Mouse (Mus musculus): ENCODE measurements around the gene Jund. TPM values are rescaled to one million over a fixed set of nuclear protein-coding genes. Genes with fewer than 3 reads are reported as not detected.

The Jund gene
- polyA plus RNA-seq, 1 experiment: 223 TPM

DNA sequence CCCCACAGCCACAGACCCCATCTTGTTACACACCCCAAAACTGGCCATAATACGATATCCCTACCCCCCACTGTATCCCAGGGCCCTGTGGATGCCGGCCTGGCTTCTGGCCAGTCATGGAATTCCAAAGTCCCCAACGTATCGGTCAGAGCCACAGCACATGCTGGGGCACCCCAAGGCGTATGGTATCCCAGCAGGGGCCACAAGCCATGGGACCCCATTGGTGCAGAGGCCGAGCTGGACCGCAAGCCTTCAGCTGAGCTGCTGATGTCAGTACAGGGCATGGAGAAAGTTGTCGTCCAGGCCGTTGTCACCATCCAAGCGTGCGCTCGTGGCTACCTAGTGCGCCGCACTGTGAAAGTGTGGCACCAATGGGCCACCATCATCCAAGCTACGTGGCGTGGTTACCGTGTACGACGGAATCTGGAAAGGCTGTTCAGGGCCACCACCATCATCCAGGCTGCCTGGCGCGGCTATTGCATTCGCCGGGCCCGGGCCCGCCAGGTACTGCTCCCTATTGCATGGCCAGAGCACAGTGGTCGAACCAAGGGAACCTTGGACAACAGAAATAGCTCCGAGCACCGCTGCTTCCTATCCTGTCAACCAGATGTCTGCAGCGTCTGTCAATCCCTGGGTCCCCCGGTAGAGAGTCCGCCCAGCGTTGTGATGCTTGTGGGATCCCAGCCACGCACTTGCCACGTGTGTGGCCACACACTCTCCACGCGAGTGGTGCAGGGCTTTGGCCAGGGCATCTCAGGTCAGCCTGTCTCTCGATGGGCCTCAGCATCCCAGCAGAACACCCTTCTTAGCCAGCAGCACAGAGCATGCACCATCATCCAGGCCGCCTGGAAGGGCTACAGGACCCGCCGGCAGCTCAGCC lies 18.0 kb downstream of the Jund start:
- H3K4me3 ChIP-seq (ENCODE audit: insufficient read depth, low read length): no peak overlapping the region
- H3K4me1 ChIP-seq (ENCODE audit: control insufficient read depth, insufficient read depth, low read length): no peaks in the 10 kb centered on the region
- no peak overlapping the region for H3K27ac ChIP-seq (ENCODE audit: insufficient read depth, low read length)
- TF ChIP-seq CTCF (IDR thresholded peaks at IDR 0.05; ENCODE audit: extremely low read depth, insufficient read depth, low read length) (no peak), POLR2A (IDR thresholded peaks at IDR 0.05; ENCODE audit: extremely low read depth, insufficient read depth, low read length) (no peak)

DNA sequence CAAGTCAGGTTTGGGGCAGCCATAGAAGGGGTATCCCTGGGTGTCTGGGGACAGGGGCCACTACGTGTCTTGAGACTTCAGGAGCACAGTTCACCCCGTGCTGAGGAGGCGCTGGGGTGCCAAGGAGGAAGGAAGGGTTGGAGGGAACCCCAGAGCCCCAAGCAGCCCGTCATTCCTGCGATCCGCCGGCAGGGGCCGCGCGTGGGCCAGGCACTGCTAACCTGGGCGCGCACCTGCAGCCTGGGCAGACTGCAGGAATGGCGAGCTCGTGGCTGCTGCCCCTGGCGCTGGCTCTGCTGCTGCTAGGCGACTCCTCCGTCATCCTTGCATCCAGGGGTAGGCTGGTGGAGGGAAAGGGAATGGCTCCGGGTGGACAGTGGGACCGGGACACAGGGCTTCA lies 19.5 kb downstream of the Jund start, which contains the start of gene Gm3336:
TSS of gene Gm3336 (plus strand) at position 247 of the 400 bp plus-strand sequence.
- Histone ChIP-seq H3K4me1 (ENCODE audit: control insufficient read depth, insufficient read depth, low read length) (no peaks in the 10 kb centered on the region), H3K4me3 (ENCODE audit: insufficient read depth, low read length) (no peak within 1 kb of the TSS), H3K27ac (ENCODE audit: insufficient read depth, low read length) (no peak within 1 kb of the TSS)
- TF ChIP-seq CTCF (IDR thresholded peaks at IDR 0.05; ENCODE audit: extremely low read depth, insufficient read depth, low read length) (peak; percentile 61), POLR2A (IDR thresholded peaks at IDR 0.05; ENCODE audit: extremely low read depth, insufficient read depth, low read length) (no peak)

DNA sequence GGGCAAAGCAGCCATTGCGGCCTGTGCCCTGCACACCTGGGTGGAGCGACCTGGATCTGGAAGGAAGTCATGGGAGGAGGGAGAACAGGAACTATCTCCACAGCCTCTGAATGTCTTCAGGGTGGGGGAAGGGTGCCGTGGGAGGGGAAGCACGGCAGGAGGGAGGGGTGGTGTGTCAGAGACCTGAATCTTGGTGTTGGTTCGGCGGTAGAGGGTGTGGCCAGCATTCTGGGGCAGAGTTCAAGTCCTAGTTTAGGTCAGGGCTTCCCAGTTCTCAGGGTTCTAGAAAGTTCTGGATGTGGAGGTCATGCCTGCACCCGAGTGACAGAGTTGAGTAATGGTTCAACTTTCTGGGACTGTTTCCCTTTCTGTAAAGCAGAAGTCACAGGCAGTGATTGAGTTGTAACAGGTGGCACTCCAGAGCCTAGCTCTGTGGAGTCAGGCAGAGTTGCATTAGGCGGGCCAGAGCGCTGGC lies 21.1 kb downstream of the Jund start:
- H3K4me1 ChIP-seq (ENCODE audit: control insufficient read depth, insufficient read depth, low read length): no peaks in the 10 kb centered on the region
- H3K4me3 ChIP-seq (ENCODE audit: insufficient read depth, low read length): no peak overlapping the region
- H3K27ac ChIP-seq (ENCODE audit: insufficient read depth, low read length): no peak overlapping the region
- no peak for TF ChIP-seq CTCF (IDR thresholded peaks at IDR 0.05; ENCODE audit: extremely low read depth, insufficient read depth, low read length)
- TF ChIP-seq POLR2A (IDR thresholded peaks at IDR 0.05; ENCODE audit: extremely low read depth, insufficient read depth, low read length): no peak

DNA sequence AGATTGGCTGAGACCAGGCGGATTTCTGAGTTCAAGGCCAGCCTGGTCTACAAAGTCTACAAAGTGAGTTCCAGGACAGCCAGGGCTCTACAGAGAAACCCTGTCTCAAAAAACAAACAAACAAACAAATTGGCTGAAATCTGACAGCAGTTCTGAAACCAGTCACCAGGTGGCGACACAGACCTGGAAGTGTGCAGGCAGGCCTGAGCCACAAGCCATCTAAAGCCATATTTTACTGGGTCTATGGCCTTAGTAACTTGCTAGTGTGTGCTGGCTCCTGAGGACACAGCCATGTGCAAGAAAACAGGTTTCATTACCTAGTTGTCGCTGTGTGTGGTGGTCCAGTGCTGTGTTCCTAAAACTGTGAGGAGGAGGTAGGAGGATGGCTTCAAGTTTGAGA lies 22.0 kb downstream of the Jund start:
- Histone ChIP-seq H3K4me3 (ENCODE audit: insufficient read depth, low read length) (no peak overlapping the region), H3K27ac (ENCODE audit: insufficient read depth, low read length) (no peak overlapping the region), H3K4me1 (ENCODE audit: control insufficient read depth, insufficient read depth, low read length) (no peaks in the 10 kb centered on the region)
- TF ChIP-seq POLR2A (IDR thresholded peaks at IDR 0.05; ENCODE audit: extremely low read depth, insufficient read depth, low read length): no peak
- TF ChIP-seq CTCF (IDR thresholded peaks at IDR 0.05; ENCODE audit: extremely low read depth, insufficient read depth, low read length): peak; percentile 92

DNA sequence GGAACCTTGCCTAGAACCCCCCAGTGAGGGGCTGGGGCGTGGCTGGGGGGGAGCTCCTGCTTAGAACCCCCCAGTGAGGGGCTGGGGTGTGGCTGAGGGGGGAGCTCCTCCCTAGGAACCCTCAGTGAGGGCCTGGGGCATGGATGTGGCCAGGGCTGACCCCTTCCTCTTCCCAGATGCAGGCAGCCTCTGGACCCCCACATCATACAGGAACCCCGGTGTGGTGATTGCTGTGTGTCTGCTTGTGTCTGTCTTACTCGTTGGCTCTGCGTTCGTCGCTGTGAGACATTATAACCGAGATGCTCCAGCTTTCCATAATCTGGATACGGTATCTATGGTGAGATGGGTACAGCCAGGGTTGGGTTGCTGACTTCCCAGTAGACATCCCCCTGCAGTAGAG lies 22.9 kb downstream of the Jund start:
- TF ChIP-seq CTCF (IDR thresholded peaks at IDR 0.05; ENCODE audit: extremely low read depth, insufficient read depth, low read length) (no peak), POLR2A (IDR thresholded peaks at IDR 0.05; ENCODE audit: extremely low read depth, insufficient read depth, low read length) (no peak)

DNA sequence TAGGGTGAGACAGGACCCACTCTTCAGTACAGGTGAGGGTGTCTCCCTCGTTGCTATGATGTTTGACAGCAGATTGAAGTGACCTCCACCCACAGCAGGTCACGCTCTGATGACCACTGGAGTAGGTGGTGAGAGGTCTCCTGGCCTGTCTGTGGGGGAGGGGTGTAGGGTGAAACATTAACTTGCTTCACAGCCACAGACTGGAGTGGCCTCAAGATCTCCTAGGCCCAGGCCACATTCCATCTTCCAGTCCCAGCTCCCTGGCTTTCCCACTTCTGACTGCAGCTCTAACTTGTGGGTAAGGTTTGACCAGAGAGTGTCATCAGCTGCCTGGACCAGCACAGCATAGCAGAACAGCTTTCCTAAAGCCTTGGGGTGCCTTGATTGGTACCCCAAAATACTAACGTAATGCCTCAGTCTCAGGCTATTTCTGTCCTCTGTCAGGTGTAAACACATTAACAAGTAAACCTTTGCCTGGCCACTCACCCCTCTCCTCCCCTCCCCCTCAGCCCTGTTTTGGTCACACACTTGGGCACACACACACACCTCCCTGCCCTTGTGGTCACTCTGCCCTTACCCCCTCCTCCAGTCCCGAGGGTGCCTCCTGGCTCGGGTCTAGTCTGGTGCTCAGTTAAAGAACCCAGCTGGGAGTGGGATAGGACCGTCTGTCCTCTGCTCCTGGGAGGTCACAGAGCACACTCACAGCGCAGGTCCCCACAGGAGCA lies 24.9 kb downstream of the Jund start, which contains the start of gene Pde4c:
TSS of gene Pde4c (plus strand) at position 235 of the 725 bp plus-strand sequence.
- Histone ChIP-seq H3K4me3 (ENCODE audit: insufficient read depth, low read length) (no peak within 1 kb of the TSS), H3K27ac (ENCODE audit: insufficient read depth, low read length) (no peak within 1 kb of the TSS), H3K4me1 (ENCODE audit: control insufficient read depth, insufficient read depth, low read length) (no peaks in the 10 kb centered on the region)
- no peak for TF ChIP-seq POLR2A (IDR thresholded peaks at IDR 0.05; ENCODE audit: extremely low read depth, insufficient read depth, low read length)
- no peak for TF ChIP-seq CTCF (IDR thresholded peaks at IDR 0.05; ENCODE audit: extremely low read depth, insufficient read depth, low read length)

More for the DNA sequence above, 22.9 kb downstream of the Jund start:
- no peak overlapping the region for H3K4me3 ChIP-seq (ENCODE audit: insufficient read depth, low read length)
- no peak overlapping the region for H3K27ac ChIP-seq (ENCODE audit: insufficient read depth, low read length)
- H3K4me1 ChIP-seq (ENCODE audit: control insufficient read depth, insufficient read depth, low read length): no peaks in the 10 kb centered on the region

DNA sequence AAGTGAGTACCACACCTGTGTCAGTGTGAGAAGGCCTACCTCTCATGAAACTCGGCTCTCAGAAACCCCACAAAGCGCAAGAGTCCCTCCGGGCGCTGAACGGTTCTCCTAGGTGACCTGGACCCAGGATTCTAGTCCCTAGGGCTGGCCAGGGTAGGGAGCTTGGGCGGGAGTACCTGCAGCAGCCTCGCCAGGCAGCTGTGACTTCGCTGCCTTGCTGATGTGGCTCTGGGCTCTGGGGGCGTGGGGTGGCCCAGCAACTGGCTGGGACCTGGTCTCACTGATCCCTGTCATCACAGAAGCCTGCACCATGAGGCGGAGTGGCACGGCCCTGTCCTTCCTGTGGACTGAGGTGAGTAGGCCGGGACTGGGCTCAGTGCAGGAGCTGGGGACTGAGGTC lies 25.5 kb downstream of the Jund start:
- H3K4me1 ChIP-seq (ENCODE audit: control insufficient read depth, insufficient read depth, low read length): no peaks in the 10 kb centered on the region
- H3K4me3 ChIP-seq (ENCODE audit: insufficient read depth, low read length): no peak overlapping the region
- H3K27ac ChIP-seq (ENCODE audit: insufficient read depth, low read length): no peak overlapping the region
- TF ChIP-seq CTCF (IDR thresholded peaks at IDR 0.05; ENCODE audit: extremely low read depth, insufficient read depth, low read length) (no peak), POLR2A (IDR thresholded peaks at IDR 0.05; ENCODE audit: extremely low read depth, insufficient read depth, low read length) (no peak)

DNA sequence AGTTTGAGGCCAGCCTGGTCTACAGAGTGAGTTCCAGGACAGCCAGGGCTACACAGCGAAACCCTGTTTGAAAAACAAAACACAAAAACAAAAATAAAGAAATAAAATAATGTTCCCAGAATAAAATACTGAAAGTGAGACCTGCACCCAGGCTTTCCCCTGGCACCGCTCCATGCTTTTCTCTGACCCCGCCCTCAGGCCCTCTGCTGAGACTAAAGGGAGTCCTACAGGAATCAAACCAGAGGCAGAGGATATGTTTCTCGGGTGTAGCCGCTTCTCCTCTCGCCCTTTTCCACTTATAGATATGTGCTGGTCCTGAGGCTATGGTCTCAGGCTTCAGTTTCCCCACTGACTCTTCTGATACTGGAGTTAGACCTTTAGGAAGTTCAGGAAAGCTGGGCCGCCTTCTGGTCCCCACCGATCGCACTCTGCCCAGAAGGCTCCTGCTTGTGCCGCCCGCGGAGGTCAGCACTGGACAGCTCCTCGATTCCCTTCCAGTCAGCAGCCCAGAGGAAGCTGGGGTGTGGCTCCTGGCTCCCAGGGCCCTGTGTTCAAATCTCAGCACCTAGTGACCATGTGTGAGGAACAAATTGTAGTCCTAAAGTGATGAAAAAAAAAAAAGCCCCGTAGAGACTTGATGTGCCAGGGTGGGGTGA lies 27.2 kb downstream of the Jund start:
- H3K4me1 ChIP-seq (ENCODE audit: control insufficient read depth, insufficient read depth, low read length): no peaks in the 10 kb centered on the region
- H3K27ac ChIP-seq (ENCODE audit: insufficient read depth, low read length): no peak overlapping the region
- TF ChIP-seq CTCF (IDR thresholded peaks at IDR 0.05; ENCODE audit: extremely low read depth, insufficient read depth, low read length): no peak
- H3K4me3 ChIP-seq (ENCODE audit: insufficient read depth, low read length): no peak overlapping the region

DNA sequence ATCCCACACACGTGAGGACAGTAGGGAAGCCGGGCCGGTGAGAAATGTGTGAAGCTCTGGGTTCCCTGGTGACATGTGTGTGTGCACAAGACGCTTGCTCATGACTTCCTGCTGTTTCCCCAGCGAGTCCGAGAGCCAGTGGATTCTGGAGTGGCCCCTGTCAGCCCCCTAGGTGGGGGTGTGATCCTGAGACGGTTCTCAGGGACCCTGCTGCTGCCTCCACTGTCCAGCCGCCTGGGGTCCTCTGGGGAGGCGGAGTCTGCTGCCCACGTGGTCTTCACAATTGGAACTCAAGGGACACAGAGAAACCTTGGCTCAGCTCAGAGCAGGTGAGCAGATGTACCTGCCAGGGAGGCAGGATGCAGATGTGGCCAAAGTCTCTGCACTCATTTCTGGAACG lies 28.0 kb downstream of the Jund start:
- no peak overlapping the region for H3K27ac ChIP-seq (ENCODE audit: insufficient read depth, low read length)
- no peak overlapping the region for H3K4me3 ChIP-seq (ENCODE audit: insufficient read depth, low read length)
- TF ChIP-seq POLR2A (IDR thresholded peaks at IDR 0.05; ENCODE audit: extremely low read depth, insufficient read depth, low read length) (no peak), CTCF (IDR thresholded peaks at IDR 0.05; ENCODE audit: extremely low read depth, insufficient read depth, low read length) (no peak)
- no peaks in the 10 kb centered on the region for H3K4me1 ChIP-seq (ENCODE audit: control insufficient read depth, insufficient read depth, low read length)
